Mouse (Mus musculus): Measurements from ENCODE around the gene Npvf. TPM values are rescaled to one million over a fixed set of nuclear protein-coding genes. Genes with fewer than 3 reads are reported as not detected.
"Not testable (repeated sequence)": the region's sequence is repeated elsewhere in the genome, so short reads cannot be mapped to it uniquely, and the experiment has no call there.

The Npvf gene
- polyA plus RNA-seq, 1 experiment from 2014 or later: not detected

- Histone ChIP-seq H3K4me3 (ENCODE audit: low read depth, low read length) (no peak overlapping the region), H3K36me3 (ENCODE audit: control insufficient read depth, insufficient read depth) (no peaks in the 10 kb centered on the region), H3K27ac (ENCODE audit: low read length) (no peak overlapping the region), H3K9me3 (replicated peaks; ENCODE audit: control insufficient read depth, low read length) (no peaks in the 10 kb centered on the region), H3K27me3 (ENCODE audit: control insufficient read depth, insufficient read depth, low read depth, low read length) (no peaks in the 10 kb centered on the region), H3K9ac (ENCODE audit: low read depth, low read length) (no peak overlapping the region), H3K4me1 (ENCODE audit: control insufficient read depth, low read depth, low read length) (no peaks in the 10 kb centered on the region), H3K4me2 (ENCODE audit: low read depth, low read length) (no peak overlapping the region)
- 70% methylated on average over 6 of the region's 6 CpGs for WGBS (ENCODE audit: insufficient replicate concordance)
- ATAC-seq (ENCODE audit: low read depth): no peak
These were observed 6.6 kb downstream of the Npvf start for GRCm38 (mm10) chr6:50647656-50648055.

GRCm38 (mm10) chr6:50646659-50647058, 7.6 kb downstream of the Npvf start:
- Histone ChIP-seq H3K9ac (ENCODE audit: low read depth, low read length) (no peak overlapping the region), H3K4me2 (ENCODE audit: low read depth, low read length) (no peak overlapping the region), H3K4me3 (ENCODE audit: low read depth, low read length) (no peak overlapping the region), H3K27ac (ENCODE audit: low read length) (no peak overlapping the region), H3K9me3 (replicated peaks; ENCODE audit: control insufficient read depth, low read length) (no peaks in the 10 kb centered on the region), H3K27me3 (ENCODE audit: control insufficient read depth, insufficient read depth, low read depth, low read length) (no peaks in the 10 kb centered on the region), H3K36me3 (ENCODE audit: control insufficient read depth, insufficient read depth) (no peaks in the 10 kb centered on the region), H3K4me1 (ENCODE audit: control insufficient read depth, low read depth, low read length) (no peaks in the 10 kb centered on the region)
- 40% methylated on average over 3 of the region's 3 CpGs for WGBS (ENCODE audit: insufficient replicate concordance)
- ATAC-seq (ENCODE audit: low read depth): no peak

- no peak overlapping the region for H3K27ac ChIP-seq (ENCODE audit: low read length)
- no peaks in the 10 kb centered on the region for H3K4me1 ChIP-seq (ENCODE audit: control insufficient read depth, low read depth, low read length)
- H3K4me2 ChIP-seq (ENCODE audit: low read depth, low read length): no peak overlapping the region
- no peaks in the 10 kb centered on the region for H3K9me3 ChIP-seq (replicated peaks; ENCODE audit: control insufficient read depth, low read length)
- WGBS (ENCODE audit: insufficient replicate concordance): 55% methylated on average over 3 of the region's 3 CpGs
- no peaks in the 10 kb centered on the region for H3K27me3 ChIP-seq (ENCODE audit: control insufficient read depth, insufficient read depth, low read depth, low read length)
- no peaks in the 10 kb centered on the region for H3K36me3 ChIP-seq (ENCODE audit: control insufficient read depth, insufficient read depth)
- no peak for ATAC-seq (ENCODE audit: low read depth)
- no peak overlapping the region for H3K9ac ChIP-seq (ENCODE audit: low read depth, low read length)
- no peak overlapping the region for H3K4me3 ChIP-seq (ENCODE audit: low read depth, low read length)
These were observed 9.5 kb downstream of the Npvf start for GRCm38 (mm10) chr6:50644701-50645100.

GRCm38 (mm10) chr6:50641898-50642297, 12.3 kb downstream of the Npvf start:
- no peaks in the 10 kb centered on the region for H3K4me1 ChIP-seq (ENCODE audit: control insufficient read depth, low read depth, low read length)
- WGBS (ENCODE audit: insufficient replicate concordance): 54% methylated on average over 5 of the region's 5 CpGs
- ATAC-seq (ENCODE audit: low read depth): no peak
- no peak overlapping the region for H3K4me3 ChIP-seq (ENCODE audit: low read depth, low read length)
- no peak overlapping the region for H3K27ac ChIP-seq (ENCODE audit: low read length)
- H3K4me2 ChIP-seq (ENCODE audit: low read depth, low read length): no peak overlapping the region
- H3K27me3 ChIP-seq (ENCODE audit: control insufficient read depth, insufficient read depth, low read depth, low read length): no peaks in the 10 kb centered on the region
- no peaks in the 10 kb centered on the region for H3K36me3 ChIP-seq (ENCODE audit: control insufficient read depth, insufficient read depth)
- no peak overlapping the region for H3K9ac ChIP-seq (ENCODE audit: low read depth, low read length)
- H3K9me3 ChIP-seq (replicated peaks; ENCODE audit: control insufficient read depth, low read length): no peaks in the 10 kb centered on the region

- Histone ChIP-seq H3K4me2 (ENCODE audit: low read depth, low read length) (no peak overlapping the region), H3K27ac (ENCODE audit: low read length) (no peak overlapping the region), H3K36me3 (ENCODE audit: control insufficient read depth, insufficient read depth) (no peaks in the 10 kb centered on the region), H3K4me3 (ENCODE audit: low read depth, low read length) (no peak overlapping the region), H3K27me3 (ENCODE audit: control insufficient read depth, insufficient read depth, low read depth, low read length) (no peaks in the 10 kb centered on the region), H3K9me3 (replicated peaks; ENCODE audit: control insufficient read depth, low read length) (no peaks in the 10 kb centered on the region), H3K4me1 (ENCODE audit: control insufficient read depth, low read depth, low read length) (no peaks in the 10 kb centered on the region), H3K9ac (ENCODE audit: low read depth, low read length) (no peak overlapping the region)
- no peak for ATAC-seq (ENCODE audit: low read depth)
- 53% methylated on average over 4 of the region's 4 CpGs for WGBS (ENCODE audit: insufficient replicate concordance)
These were observed 13.9 kb downstream of the Npvf start for GRCm38 (mm10) chr6:50640377-50640776.

- no peaks in the 10 kb centered on the region for H3K4me1 ChIP-seq (ENCODE audit: control insufficient read depth, low read depth, low read length)
- no peaks in the 10 kb centered on the region for H3K36me3 ChIP-seq (ENCODE audit: control insufficient read depth, insufficient read depth)
- no peak overlapping the region for H3K4me2 ChIP-seq (ENCODE audit: low read depth, low read length)
- no peak for ATAC-seq (ENCODE audit: low read depth)
- no peak overlapping the region for H3K27ac ChIP-seq (ENCODE audit: low read length)
- WGBS (ENCODE audit: insufficient replicate concordance): 34% methylated on average over 2 of the region's 2 CpGs
- no peaks in the 10 kb centered on the region for H3K9me3 ChIP-seq (replicated peaks; ENCODE audit: control insufficient read depth, low read length)
- no peak overlapping the region for H3K4me3 ChIP-seq (ENCODE audit: low read depth, low read length)
- H3K9ac ChIP-seq (ENCODE audit: low read depth, low read length): no peak overlapping the region
- no peaks in the 10 kb centered on the region for H3K27me3 ChIP-seq (ENCODE audit: control insufficient read depth, insufficient read depth, low read depth, low read length)
These were observed 14.6 kb downstream of the Npvf start for GRCm38 (mm10) chr6:50639656-50640055.

- not testable (repeated sequence) for H3K4me2 ChIP-seq (ENCODE audit: low read depth, low read length); H3K9me3 ChIP-seq (replicated peaks; ENCODE audit: control insufficient read depth, low read length); H3K27ac ChIP-seq (ENCODE audit: low read length); H3K4me3 ChIP-seq (ENCODE audit: low read depth, low read length); H3K27me3 ChIP-seq (ENCODE audit: control insufficient read depth, insufficient read depth, low read depth, low read length); ATAC-seq (ENCODE audit: low read depth); H3K9ac ChIP-seq (ENCODE audit: low read depth, low read length); H3K4me1 ChIP-seq (ENCODE audit: control insufficient read depth, low read depth, low read length); H3K36me3 ChIP-seq (ENCODE audit: control insufficient read depth, insufficient read depth)
- WGBS (ENCODE audit: insufficient replicate concordance): 51% methylated on average over 2 of the region's 2 CpGs
These were observed 28.1 kb downstream of the Npvf start for GRCm38 (mm10) chr6:50626170-50626569.

GRCm38 (mm10) chr6:50618273-50618672, 36.0 kb downstream of the Npvf start:
- H3K4me2 ChIP-seq (ENCODE audit: low read depth, low read length); H3K4me3 ChIP-seq (ENCODE audit: low read depth, low read length); H3K36me3 ChIP-seq (ENCODE audit: control insufficient read depth, insufficient read depth); ATAC-seq (ENCODE audit: low read depth); H3K27ac ChIP-seq (ENCODE audit: low read length); H3K27me3 ChIP-seq (ENCODE audit: control insufficient read depth, insufficient read depth, low read depth, low read length); H3K4me1 ChIP-seq (ENCODE audit: control insufficient read depth, low read depth, low read length); H3K9ac ChIP-seq (ENCODE audit: low read depth, low read length); H3K9me3 ChIP-seq (replicated peaks; ENCODE audit: control insufficient read depth, low read length): not testable (repeated sequence)
- 68% methylated on average over 1 of the region's 1 CpGs for WGBS (ENCODE audit: insufficient replicate concordance)

- H3K9me3 ChIP-seq (replicated peaks; ENCODE audit: control insufficient read depth, low read length): no peaks in the 10 kb centered on the region
These were observed 52.6 kb downstream of the Npvf start for GRCm38 (mm10) chr6:50601620-50602019.

More at GRCm38 (mm10) chr6:50601620-50602019, 52.6 kb downstream of the Npvf start:
- WGBS (ENCODE audit: insufficient replicate concordance): 20% methylated on average over 4 of the region's 4 CpGs
- H3K27me3 ChIP-seq (ENCODE audit: control insufficient read depth, insufficient read depth, low read depth, low read length): no peaks in the 10 kb centered on the region
- no peaks in the 10 kb centered on the region for H3K36me3 ChIP-seq (ENCODE audit: control insufficient read depth, insufficient read depth)
- no peak overlapping the region for H3K4me3 ChIP-seq (ENCODE audit: low read depth, low read length)
- H3K9ac ChIP-seq (ENCODE audit: low read depth, low read length): no peak overlapping the region
- no peaks in the 10 kb centered on the region; the same call in 1 of the 2 replicates for H3K4me1 ChIP-seq (ENCODE audit: control insufficient read depth, low read depth, low read length)
- no peak overlapping the region for H3K27ac ChIP-seq (ENCODE audit: low read length)
- no peak for ATAC-seq (ENCODE audit: low read depth)
- no peak overlapping the region for H3K4me2 ChIP-seq (ENCODE audit: low read depth, low read length)
